Mouse (Mus musculus) thymus, adult 2 months (tissue): ENCODE data around the gene Dnal1. TPM values are rescaled to one million over a fixed set of nuclear protein-coding genes. Genes with fewer than 3 reads are reported as not detected.
"Not testable (repeated sequence)": the region's sequence is repeated elsewhere in the genome, so short reads cannot be mapped to it uniquely, and the experiment has no call there.

ENCODE experiments used
- DNase-seq: peaks from one replicate; pipeline ENCODE4 v3.0.0; 2021
- H3K27ac ChIP-seq: fragments of 200-500 bp; 2 replicates; pipeline ENCODE4 v1.5.1; 2012; ENCODE audit warnings: low read length, control low read depth; ENCODE audit not compliant: control insufficient read depth, insufficient read depth
- H3K27me3 ChIP-seq: fragments of 200-500 bp; 2 replicates; pipeline ENCODE4 v1.6.1; 2012; ENCODE audit warnings: mild to moderate bottlenecking, low read length, moderate library complexity, mixed read lengths; ENCODE audit not compliant: control insufficient read depth, insufficient read depth
- H3K36me3 ChIP-seq: fragments of 200-500 bp; 2 replicates; pipeline ENCODE4 v1.6.1; 2012; ENCODE audit warnings: mild to moderate bottlenecking, low read length, moderate library complexity; ENCODE audit not compliant: control insufficient read depth, insufficient read depth
- H3K4me1 ChIP-seq: fragments of 200-500 bp; replicated peaks from 2 replicates; pipeline ENCODE4 v1.6.1; 2012; ENCODE audit warnings: low read length; ENCODE audit not compliant: control insufficient read depth, insufficient read depth
- H3K4me3 ChIP-seq: fragments of 200-500 bp; 2 replicates; pipeline ENCODE4 v1.5.1; 2012; ENCODE audit warnings: mild to moderate bottlenecking, low read length, control low read depth, moderate library complexity; ENCODE audit not compliant: control insufficient read depth, insufficient read depth
- CTCF ChIP-seq: fragments of 200-500 bp; IDR thresholded peaks from 2 replicates; pipeline ENCODE4 v1.5.1; 2012; ENCODE audit warnings: mild to moderate bottlenecking, control low read depth, low read length, moderate library complexity, borderline replicate concordance; ENCODE audit not compliant: control insufficient read depth, poor library complexity, insufficient read depth; ENCODE audit errors: extremely low read depth
- POLR2A ChIP-seq: fragments of 200-500 bp; IDR thresholded peaks from 2 replicates; pipeline ENCODE4 v1.6.1; 2012; ENCODE audit warnings: mild to moderate bottlenecking, low read length, control low read depth, moderate library complexity; ENCODE audit not compliant: control insufficient read depth, poor library complexity, insufficient read depth; ENCODE audit errors: extremely low read depth
- WGBS: fragments of 180-500 bp; shearing (Covaris S2); methylation state at CpG from one replicate; pipeline ENCODE4 v1.1.7; 2018; 5-methylcytosine and 5-hydroxymethylcytosine counted together
- polyA plus RNA-seq: library from polyadenylated mRNA; depleted of rRNA; stranded (reverse); fragments of >200 nt; gene quantifications from 2 replicates; pipeline ENCODE4 v1.2.3, GENCODE M21; 2012

Dnal1 gene
- polyA plus RNA-seq, 1 experiment = 3.0 TPM

DNA sequence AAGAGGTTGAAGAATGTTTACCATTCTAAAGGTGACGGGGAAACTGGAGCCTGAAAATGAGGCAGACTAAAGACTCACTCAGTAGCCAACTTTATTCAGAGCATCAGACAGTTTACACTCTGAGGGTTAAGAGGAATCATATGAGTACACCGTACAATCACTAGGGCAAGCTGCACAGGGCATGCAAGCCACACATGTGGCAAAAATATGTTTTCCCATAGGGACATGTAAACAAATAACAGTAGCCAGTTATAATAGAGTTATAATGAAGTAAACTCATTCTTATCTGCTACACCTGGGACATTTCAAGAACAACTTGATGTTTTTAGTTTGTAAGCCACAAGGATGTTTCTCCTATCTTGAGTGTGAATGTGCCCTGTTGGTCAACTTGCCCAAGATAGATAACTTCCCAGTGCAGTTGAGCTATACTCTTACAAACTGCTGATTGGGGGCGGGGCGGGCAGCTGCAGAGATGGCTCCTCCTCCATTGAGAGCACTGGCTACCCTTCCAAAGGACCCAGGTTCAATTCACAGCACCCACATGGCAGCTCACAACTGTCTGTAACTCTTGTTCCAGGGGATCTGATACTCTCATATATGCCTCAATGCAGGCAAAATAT lies 36.7 kb upstream of the Dnal1 start:
- Histone ChIP-seq H3K4me1 (no peaks in the 10 kb centered on the region), H3K4me3 (no peak overlapping the region), H3K27me3 (no peaks in the 10 kb centered on the region), H3K36me3 (no peaks in the 10 kb centered on the region), H3K27ac (no peak overlapping the region)
- TF ChIP-seq POLR2A (no peak), CTCF (no peak)
- 94% methylated on average over 4 of the region's 4 CpGs for WGBS
- DNase-seq = no peak

DNA sequence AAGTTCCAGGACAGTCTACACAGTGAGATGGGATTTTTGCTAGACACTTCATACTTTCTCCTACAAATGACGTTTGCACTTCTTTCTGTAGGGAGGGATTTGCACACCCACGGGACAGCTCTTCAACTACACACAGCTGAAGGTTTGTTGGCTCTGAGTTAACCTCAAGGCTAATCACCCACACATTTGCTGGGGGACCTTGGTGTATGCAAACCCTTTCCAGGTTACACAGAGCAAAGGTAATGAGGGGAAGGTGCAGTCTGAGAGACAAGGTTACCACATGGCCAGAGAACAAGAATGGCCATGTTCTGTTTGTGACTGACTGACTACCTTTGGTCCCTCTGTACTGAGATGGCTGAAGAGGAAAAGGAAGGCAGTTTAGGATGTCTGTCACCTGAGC lies 30.3 kb upstream of the Dnal1 start:
- Histone ChIP-seq H3K4me1 (no peaks in the 10 kb centered on the region), H3K36me3 (no peaks in the 10 kb centered on the region), H3K27ac (no peak overlapping the region), H3K4me3 (no peak overlapping the region), H3K27me3 (no peaks in the 10 kb centered on the region)
- no peak for DNase-seq
- TF ChIP-seq POLR2A (no peak), CTCF (no peak)
- WGBS = 94% methylated on average over 2 of the region's 2 CpGs

DNA sequence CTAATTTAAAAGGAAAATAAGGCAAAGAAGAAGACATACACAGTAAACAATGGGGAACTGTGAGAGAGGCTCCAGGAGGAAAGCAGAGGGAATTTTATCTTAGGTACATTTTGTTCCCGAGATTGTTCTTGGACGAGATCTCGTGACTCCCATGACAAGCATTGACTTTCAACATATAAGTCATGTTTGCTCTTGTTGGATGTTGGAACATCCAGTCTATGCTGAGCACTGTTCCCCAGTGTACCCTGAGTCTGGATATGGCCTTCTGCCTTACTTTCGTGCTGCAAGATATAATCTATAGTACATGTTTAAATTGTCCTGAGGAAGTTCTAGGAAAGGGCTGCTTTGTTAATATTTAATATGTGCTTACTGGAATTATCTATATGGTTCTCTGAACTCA lies 29.6 kb upstream of the Dnal1 start:
- Histone ChIP-seq H3K36me3 (no peaks in the 10 kb centered on the region), H3K27ac (no peak overlapping the region), H3K4me3 (no peak overlapping the region), H3K4me1 (no peaks in the 10 kb centered on the region), H3K27me3 (no peaks in the 10 kb centered on the region)
- DNase-seq = no peak
- TF ChIP-seq POLR2A (no peak), CTCF (no peak)
- WGBS = 94% methylated on average over 4 of the region's 4 CpGs

DNA sequence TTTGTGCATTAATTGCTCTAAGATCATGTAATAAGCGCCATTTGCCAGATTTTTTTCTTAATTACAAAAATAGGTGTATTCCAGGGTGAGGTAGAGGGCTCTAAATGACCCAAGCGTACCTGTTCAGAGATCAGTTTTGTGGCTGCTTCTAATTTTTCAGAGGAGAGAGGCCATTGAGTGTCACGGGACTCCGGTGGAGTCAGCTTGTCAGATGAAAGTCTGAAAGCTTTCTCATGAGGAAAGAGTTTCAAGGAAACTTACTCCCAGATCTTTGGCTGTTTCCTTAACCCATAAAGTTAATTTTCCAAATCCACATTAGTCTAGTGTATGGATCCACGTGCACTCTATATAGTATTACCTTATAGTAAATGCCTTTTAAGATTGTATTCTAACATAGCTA lies 19.5 kb upstream of the Dnal1 start:
- DNase-seq, H3K4me3 ChIP-seq, H3K27me3 ChIP-seq, H3K4me1 ChIP-seq, H3K36me3 ChIP-seq, H3K27ac ChIP-seq: not testable (repeated sequence)
- 96% methylated on average over 5 of the region's 5 CpGs for WGBS

DNA sequence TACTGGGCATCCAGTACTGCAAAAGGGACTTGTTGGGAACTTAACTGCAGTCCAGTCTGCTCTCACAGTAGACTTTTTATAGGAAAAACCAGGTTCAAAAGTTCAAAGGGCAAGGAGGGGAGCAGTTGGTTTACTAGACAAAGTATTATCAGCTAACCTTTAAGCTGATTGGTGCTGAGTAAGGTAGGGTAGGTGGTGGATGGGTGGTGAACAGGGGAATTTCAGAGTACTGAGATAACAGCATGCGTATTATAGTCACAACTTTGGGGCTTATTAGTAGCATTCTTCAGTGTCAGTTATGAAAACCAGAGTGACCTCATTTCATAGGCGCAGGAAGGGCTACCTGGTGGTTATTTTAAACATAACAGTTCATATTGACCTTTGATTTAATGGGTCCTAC lies 14.6 kb upstream of the Dnal1 start:
- 100% methylated on average over 2 of the region's 2 CpGs for WGBS
- Histone ChIP-seq H3K4me1 (no peaks in the 10 kb centered on the region), H3K36me3 (no peaks in the 10 kb centered on the region), H3K4me3 (no peak overlapping the region), H3K27ac (no peak overlapping the region), H3K27me3 (no peaks in the 10 kb centered on the region)
- TF ChIP-seq POLR2A (no peak), CTCF (no peak)
- DNase-seq = no peak

DNA sequence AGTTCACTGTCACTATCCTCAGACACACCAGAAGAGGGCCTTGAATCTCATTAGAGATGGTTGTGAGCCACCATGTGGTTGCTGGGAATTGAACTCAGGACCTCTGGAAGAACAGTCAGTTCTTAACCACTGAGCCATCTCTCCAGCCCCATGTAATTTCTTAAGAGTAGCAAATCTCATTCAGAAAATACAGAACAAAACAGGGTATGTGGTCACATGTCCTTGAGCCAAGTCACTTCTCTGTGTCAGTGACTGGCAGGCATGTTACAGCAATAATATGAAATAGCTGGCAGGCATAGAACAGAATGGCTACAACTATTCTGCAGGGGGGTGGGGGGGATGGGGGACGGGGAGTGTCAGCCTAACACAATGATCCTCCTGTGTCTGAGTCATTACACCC lies 14.1 kb upstream of the Dnal1 start:
- Histone ChIP-seq H3K36me3 (no peaks in the 10 kb centered on the region), H3K27me3 (no peaks in the 10 kb centered on the region), H3K27ac (no peak overlapping the region), H3K4me3 (no peak overlapping the region), H3K4me1 (no peaks in the 10 kb centered on the region)
- WGBS = 88% methylated on average over 1 of the region's 1 CpGs
- TF ChIP-seq CTCF = no peak
- no peak for TF ChIP-seq POLR2A
- no peak for DNase-seq

DNA sequence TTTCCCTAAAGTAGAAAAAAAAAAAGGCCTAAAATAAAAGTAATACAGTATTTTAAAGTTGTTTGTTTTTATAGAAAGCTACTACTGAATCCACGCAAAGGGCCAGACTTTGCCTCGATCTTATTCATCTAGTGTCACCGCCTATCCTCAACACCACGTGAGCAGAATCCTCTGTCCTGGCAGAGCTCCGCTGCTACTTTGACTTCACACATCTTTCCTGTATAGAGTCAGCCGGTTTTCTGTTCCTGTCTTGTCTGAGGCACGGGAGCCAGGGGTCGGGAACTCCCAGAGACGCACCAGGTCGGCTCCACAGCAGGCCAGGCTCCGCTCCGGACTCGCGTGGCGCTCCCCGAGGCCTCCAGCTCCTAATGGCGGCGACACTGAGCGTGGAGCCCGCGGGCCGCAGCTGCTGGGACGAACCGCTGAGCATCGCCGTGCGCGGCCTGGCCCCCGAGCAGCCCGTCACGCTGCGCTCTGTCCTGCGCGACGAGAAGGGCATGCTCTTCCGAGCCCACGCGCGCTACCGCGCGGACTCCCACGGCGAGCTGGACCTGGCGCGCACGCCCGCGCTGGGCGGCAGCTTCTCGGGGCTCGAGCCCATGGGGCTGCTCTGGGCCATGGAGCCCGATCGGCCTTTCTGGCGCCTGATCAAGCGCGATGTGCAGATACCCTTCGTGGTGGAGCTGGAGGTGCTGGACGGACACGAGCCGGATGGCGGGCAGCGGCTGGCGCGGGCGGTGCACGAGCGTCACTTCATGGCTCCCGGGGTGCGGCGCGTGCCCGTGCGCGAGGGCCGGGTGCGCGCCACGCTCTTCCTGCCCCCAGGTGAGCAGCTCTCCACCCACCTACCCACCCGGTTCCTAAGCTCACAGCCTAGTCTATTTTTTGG lies 13.3 kb upstream of the Dnal1 start, which contains the start of gene Acot6:
TSS of gene Acot6 (plus strand) at position 51 of the 889 bp plus-strand sequence.
- peak; percentile 22 for DNase-seq
- H3K36me3 ChIP-seq, H3K27me3 ChIP-seq, H3K27ac ChIP-seq, H3K4me1 ChIP-seq: not testable (repeated sequence)
- WGBS = 1% methylated on average over 80 of the region's 80 CpGs
- peak within 1 kb of the TSS; percentile 52 for H3K4me3 ChIP-seq
